Mouse (Mus musculus) cerebellum, postnatal 4 days (tissue): Measurements from ENCODE around the gene Rln3.
"Not testable (repeated sequence)": the region's sequence is repeated elsewhere in the genome, so short reads cannot be mapped to it uniquely, and the experiment has no call there.

ENCODE experiments used
- DNase-seq, 2 experiments: peaks; one replicate each; pipeline ENCODE4 v3.0.0; 2022; ENCODE audit warnings: low spot score in 2 of 2, mixed read lengths in 1 of 2

Rln3 gene

GRCm38 (mm10) chr8:84021569-84021968, 23.2 kb downstream of the Rln3 start:
- DNase-seq = no peak

- DNase-seq = no peak
These were observed 23.7 kb downstream of the Rln3 start, which contains the start of gene Palm3 for GRCm38 (mm10) chr8:84021096-84021495. Palm3 (plus strand) TSS chr8:84021471.

- DNase-seq = no peak
These were observed 25.1 kb downstream of the Rln3 start for GRCm38 (mm10) chr8:84019738-84020137.

GRCm38 (mm10) chr8:84015833-84016232, 29.0 kb downstream of the Rln3 start:
- no peak for DNase-seq

- no peak for DNase-seq
These were observed 32.2 kb downstream of the Rln3 start for GRCm38 (mm10) chr8:84012499-84013165.

- no peak for DNase-seq
These were observed 32.9 kb downstream of the Rln3 start, which contains the start of gene 2210011C24Rik for GRCm38 (mm10) chr8:84011705-84012498. 2210011C24Rik (minus strand) TSS chr8:84012171.

GRCm38 (mm10) chr8:84010625-84011611, 33.9 kb downstream of the Rln3 start:
- peak; percentile 59 to 71 for DNase-seq

GRCm38 (mm10) chr8:84009876-84010275, 34.9 kb downstream of the Rln3 start:
- DNase-seq = peak; percentile 83 to 89

GRCm38 (mm10) chr8:84008362-84008761, 36.4 kb downstream of the Rln3 start:
- no peak for DNase-seq

GRCm38 (mm10) chr8:84005502-84005901, 39.3 kb downstream of the Rln3 start:
- not testable (repeated sequence) for DNase-seq

GRCm38 (mm10) chr8:84004533-84005201, 40.1 kb downstream of the Rln3 start:
- DNase-seq = peak; percentile 83 to 87

- no peak for DNase-seq
These were observed 41.1 kb downstream of the Rln3 start for GRCm38 (mm10) chr8:84003612-84004246.

- no peak for DNase-seq
These were observed 41.7 kb downstream of the Rln3 start for GRCm38 (mm10) chr8:84002957-84003611.

- DNase-seq = no peak
These were observed 43.4 kb downstream of the Rln3 start, which contains the start of gene 1700067K01Rik for GRCm38 (mm10) chr8:84001281-84002000. 1700067K01Rik (plus strand) TSS chr8:84001502.

GRCm38 (mm10) chr8:83999825-84000224, 45.0 kb downstream of the Rln3 start:
- no peak for DNase-seq

- DNase-seq = no peak
These were observed 45.6 kb downstream of the Rln3 start for GRCm38 (mm10) chr8:83999057-83999705.

GRCm38 (mm10) chr8:83998231-83999056, 46.4 kb downstream of the Rln3 start:
- peak in 1 of 2 experiments; percentile 58 for DNase-seq
